Mouse (Mus musculus) erythroblast, embryonic 14.5 days (primary cell): ENCODE results near the gene Synj1. TPM values are rescaled to one million over a fixed set of nuclear protein-coding genes. Genes with fewer than 3 reads are reported as not detected.

Experiments used
- H3K27me3 ChIP-seq: 2 replicates; pipeline ENCODE4 v1.6.1; 2012; ENCODE audit warnings: inconsistent platforms; ENCODE audit not compliant: control insufficient read depth
- H3K36me3 ChIP-seq: 2 replicates; pipeline ENCODE4 v1.6.1; 2012; ENCODE audit warnings: mild to moderate bottlenecking, inconsistent platforms; ENCODE audit not compliant: control insufficient read depth
- H3K4me1 ChIP-seq: 2 replicates; pipeline ENCODE4 v1.6.1; 2012; ENCODE audit warnings: inconsistent platforms; ENCODE audit not compliant: control insufficient read depth
- H3K4me3 ChIP-seq: replicated peaks from 2 replicates; pipeline ENCODE3; 2012; ENCODE audit warnings: moderate library complexity, mild to moderate bottlenecking, inconsistent platforms
- H3K9me3 ChIP-seq: 2 replicates; pipeline ENCODE4 v1.6.1; 2012; ENCODE audit warnings: low read length, inconsistent platforms, mixed read lengths; ENCODE audit not compliant: control insufficient read depth
- GATA1 ChIP-seq: IDR thresholded peaks from 2 replicates; pipeline ENCODE4 v1.6.1; 2012; ENCODE audit warnings: low read length, inconsistent platforms, mixed read lengths
- TAL1 ChIP-seq: IDR thresholded peaks from 3 replicates; pipeline ENCODE4 v1.6.1; 2012; ENCODE audit warnings: low read length, inconsistent platforms, mixed read lengths
- polyA plus RNA-seq: library from polyadenylated mRNA; stranded (reverse); fragments of >175 nt; gene quantifications from 2 replicates; pipeline ENCODE4 v1.2.3, GENCODE M21; 2012

Gene Synj1
- polyA plus RNA-seq, 1 experiment, result 8.8 TPM

GRCm38 (mm10) chr16:90934687-90935328, 76.3 kb downstream of the Synj1 start, which contains the start of gene Cfap298:
TSS of gene Cfap298 (minus strand) at chr16:90935114.
- Histone ChIP-seq H3K36me3 (peaks cover 47% of the 10 kb centered on the region), H3K27me3 (no peaks in the 10 kb centered on the region), H3K4me1 (peaks cover 25% of the 10 kb centered on the region), H3K9me3 (no peaks in the 10 kb centered on the region), H3K4me3 (peak within 1 kb of the TSS; percentile 92)
- TF ChIP-seq GATA1, result no peak
- TF ChIP-seq TAL1, result no peak

- H3K36me3 ChIP-seq, result peaks cover 45% of the 10 kb centered on the region
These were observed 76.9 kb downstream of the Synj1 start for GRCm38 (mm10) chr16:90934193-90934686.

DNA sequence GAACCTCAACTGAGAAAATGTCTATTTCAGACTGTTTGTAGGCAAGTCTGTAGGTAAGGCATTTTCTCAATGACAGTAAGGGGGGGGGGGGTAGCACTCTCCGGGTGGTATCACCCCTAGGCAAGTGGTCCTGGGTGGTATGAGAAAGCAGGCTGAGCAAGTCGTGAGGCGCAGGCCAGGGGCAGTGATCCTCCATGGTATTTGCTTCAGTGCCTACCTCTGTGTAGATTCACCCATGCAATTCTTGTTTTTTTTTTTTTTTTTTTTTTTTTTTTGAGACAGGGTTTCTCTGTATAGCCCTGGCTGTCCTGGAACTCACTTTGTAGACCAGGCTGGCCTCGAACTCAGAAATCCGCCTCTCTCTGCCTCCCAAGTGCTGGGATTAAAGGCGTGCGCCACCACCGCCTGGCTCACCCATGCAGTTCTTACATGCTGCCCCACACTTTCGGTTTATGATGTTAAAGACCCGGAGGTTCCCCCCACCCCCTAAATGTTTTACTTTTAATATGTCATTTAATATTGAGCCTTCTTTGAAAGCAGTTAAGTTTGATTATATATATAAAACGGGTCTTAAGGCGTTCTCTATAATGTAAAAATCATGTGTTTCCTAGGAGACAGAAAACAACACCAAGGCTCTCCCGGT, 77.5 kb downstream of the Synj1 start:
- H3K9me3 ChIP-seq, result no peaks in the 10 kb centered on the region
- H3K27me3 ChIP-seq, result no peaks in the 10 kb centered on the region
- H3K4me1 ChIP-seq, result peaks cover 25% of the 10 kb centered on the region
- TF ChIP-seq TAL1 (no peak), GATA1 (no peak)
- H3K4me3 ChIP-seq, result peak overlapping the region; percentile 92
- H3K36me3 ChIP-seq, result peaks cover 48% of the 10 kb centered on the region

More at GRCm38 (mm10) chr16:90934193-90934686, 76.9 kb downstream of the Synj1 start:
- no peaks in the 10 kb centered on the region for H3K9me3 ChIP-seq
- H3K27me3 ChIP-seq, result no peaks in the 10 kb centered on the region
- H3K4me3 ChIP-seq, result peak overlapping the region; percentile 92
- H3K4me1 ChIP-seq, result peaks cover 25% of the 10 kb centered on the region
- TF ChIP-seq TAL1 (no peak), GATA1 (no peak)

- TF ChIP-seq TAL1 (no peak), GATA1 (no peak)
- H3K9me3 ChIP-seq, result no peaks in the 10 kb centered on the region
- H3K27me3 ChIP-seq, result no peaks in the 10 kb centered on the region
- no peaks in the 10 kb centered on the region for H3K4me1 ChIP-seq
- H3K36me3 ChIP-seq, result peaks cover 57% of the 10 kb centered on the region
- H3K4me3 ChIP-seq, result no peak overlapping the region
These were observed 83.7 kb downstream of the Synj1 start for GRCm38 (mm10) chr16:90927446-90927845.

DNA sequence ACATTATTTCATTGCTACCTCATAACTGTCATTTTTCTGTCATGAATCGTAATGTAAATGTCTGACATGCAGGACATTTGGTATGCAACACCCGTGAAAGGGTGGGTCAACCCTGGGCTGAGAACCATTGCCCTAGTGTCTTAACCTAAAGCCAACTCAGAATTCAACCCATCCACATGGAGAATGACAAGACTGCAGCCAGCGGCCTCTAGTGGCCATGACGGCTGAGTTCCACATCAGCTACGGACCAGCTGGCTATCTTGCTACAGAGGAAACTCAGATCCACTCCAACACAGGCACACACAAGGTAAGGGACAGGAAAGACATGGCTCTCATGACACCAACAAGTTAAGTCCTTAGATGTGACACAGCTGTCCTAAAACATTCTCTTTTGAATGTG, 85.6 kb downstream of the Synj1 start:
- no peaks in the 10 kb centered on the region for H3K9me3 ChIP-seq
- no peaks in the 10 kb centered on the region for H3K4me1 ChIP-seq
- no peak for TF ChIP-seq TAL1
- TF ChIP-seq GATA1, result no peak
- H3K36me3 ChIP-seq, result peaks cover 51% of the 10 kb centered on the region
- no peaks in the 10 kb centered on the region for H3K27me3 ChIP-seq
- no peak overlapping the region for H3K4me3 ChIP-seq

- no peak overlapping the region for H3K4me3 ChIP-seq
- no peaks in the 10 kb centered on the region for H3K27me3 ChIP-seq
- TF ChIP-seq TAL1 (no peak), GATA1 (no peak)
- peaks cover 48% of the 10 kb centered on the region for H3K36me3 ChIP-seq
- H3K4me1 ChIP-seq, result no peaks in the 10 kb centered on the region
- H3K9me3 ChIP-seq, result no peaks in the 10 kb centered on the region
These were observed 86.3 kb downstream of the Synj1 start for GRCm38 (mm10) chr16:90924606-90925370.

DNA sequence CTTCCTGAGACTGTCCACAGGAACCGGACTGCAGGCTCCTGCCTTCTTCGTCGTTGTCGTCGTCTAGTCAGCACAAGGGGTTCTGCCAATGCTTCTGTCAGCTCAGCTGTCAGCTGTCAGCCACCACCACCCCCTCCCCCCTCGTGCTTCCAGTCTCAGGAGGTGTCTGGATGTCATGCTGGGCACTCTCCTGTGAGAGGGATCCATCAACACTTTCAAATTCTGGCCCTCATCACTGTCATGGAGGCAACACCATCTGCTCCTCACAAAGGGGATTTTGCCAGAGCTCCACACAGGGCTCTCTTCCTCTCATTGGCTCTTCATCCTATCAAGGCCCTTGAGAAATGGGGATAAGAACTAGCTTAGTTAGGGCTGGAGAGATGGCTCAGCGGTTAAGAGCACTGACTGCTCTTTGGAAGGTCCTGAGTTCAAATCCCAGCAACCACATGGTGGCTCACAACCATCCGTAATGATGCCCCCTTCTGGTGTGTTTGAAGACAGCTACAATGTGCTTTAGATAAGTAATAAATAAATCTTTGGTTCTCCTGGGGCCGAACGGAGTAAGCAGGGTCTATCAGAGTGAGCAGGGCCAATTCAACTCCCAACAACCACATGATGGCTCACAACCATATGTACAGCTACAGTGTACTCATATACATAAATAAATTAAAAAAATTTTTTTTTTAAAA, 89.5 kb downstream of the Synj1 start:
- H3K4me3 ChIP-seq, result no peak overlapping the region
- peaks cover 4% of the 10 kb centered on the region; the same call in 1 of the 2 replicates for H3K27me3 ChIP-seq
- H3K4me1 ChIP-seq, result no peaks in the 10 kb centered on the region
- H3K9me3 ChIP-seq, result no peaks in the 10 kb centered on the region
- TF ChIP-seq GATA1 (no peak), TAL1 (no peak)
- H3K36me3 ChIP-seq, result peaks cover 19% of the 10 kb centered on the region

GRCm38 (mm10) chr16:90917156-90917555, 94.0 kb downstream of the Synj1 start:
- no peaks in the 10 kb centered on the region for H3K4me1 ChIP-seq
- H3K4me3 ChIP-seq, result no peak overlapping the region
- no peak for TF ChIP-seq GATA1
- no peak for TF ChIP-seq TAL1
- H3K27me3 ChIP-seq, result peaks cover 12% of the 10 kb centered on the region
- no peaks in the 10 kb centered on the region for H3K36me3 ChIP-seq
- H3K9me3 ChIP-seq, result no peaks in the 10 kb centered on the region
